In the genomic region with DNA sequence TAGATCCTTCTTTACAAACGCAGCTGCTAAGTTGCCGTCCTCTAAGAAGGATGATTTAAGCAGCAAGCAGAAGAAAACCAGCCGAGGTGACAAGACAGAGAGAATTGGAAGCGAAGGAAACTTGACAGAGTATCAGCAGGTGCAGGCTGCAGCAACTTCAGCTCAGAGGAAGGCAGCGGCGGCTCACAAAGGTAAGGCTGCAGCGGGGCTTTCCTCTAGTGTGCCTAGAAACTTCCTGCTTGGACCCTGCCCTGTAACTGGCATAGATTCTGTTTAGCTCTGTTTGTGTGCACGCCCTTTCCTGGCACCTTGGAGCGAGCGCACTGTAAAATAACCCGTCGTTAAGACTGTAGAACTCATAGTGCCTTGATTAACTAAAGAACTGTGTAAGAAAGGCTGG, we compare ENCODE assay signal across 8 mouse cellular contexts.
DNase-seq lines count a peak whose midpoint lies in the region; ATAC-seq and TF ChIP-seq lines count a peak whose summit lies in the region.

No protein-coding gene starts in this region.

- intact Hi-C loops in heart, postnatal 36 days (cut with DNase I): no loop called here

- no peaks in the 10 kb centered on the region for H3K27me3 ChIP-seq in heart, embryonic 12.5 days (replicated peaks)
- H3K27me3 ChIP-seq in forebrain, embryonic 11.5 days (ENCODE audit: control insufficient read depth, insufficient read depth, low read length): no peaks in the 10 kb centered on the region
- H3K27me3 ChIP-seq in kidney, postnatal 0 days (ENCODE audit: insufficient read depth, low read length): no peaks in the 10 kb centered on the region
- no peaks in the 10 kb centered on the region for H3K27me3 ChIP-seq in midbrain, embryonic 15.5 days (replicated peaks)

- 39% methylated on average over 12 of the region's 12 CpGs for WGBS in heart, embryonic 12.5 days
- WGBS in forebrain, embryonic 11.5 days: 17% methylated on average over 12 of the region's 12 CpGs
- 8% methylated on average over 12 of the region's 12 CpGs for WGBS in kidney, postnatal 0 days
- WGBS in midbrain, embryonic 15.5 days: 19% methylated on average over 12 of the region's 12 CpGs

- no peaks in the 10 kb centered on the region for H3K36me3 ChIP-seq in heart, embryonic 12.5 days
- no peaks in the 10 kb centered on the region for H3K36me3 ChIP-seq in forebrain, embryonic 11.5 days (ENCODE audit: control insufficient read depth, insufficient read depth, low read length)
- H3K36me3 ChIP-seq in kidney, postnatal 0 days (ENCODE audit: insufficient read depth, low read length): no peaks in the 10 kb centered on the region
- no peaks in the 10 kb centered on the region for H3K36me3 ChIP-seq in midbrain, embryonic 15.5 days (replicated peaks)

- H3K9me3 ChIP-seq in heart, embryonic 12.5 days (replicated peaks): no peaks in the 10 kb centered on the region
- H3K9me3 ChIP-seq in forebrain, embryonic 11.5 days (ENCODE audit: control insufficient read depth, low read length): no peaks in the 10 kb centered on the region
- H3K9me3 ChIP-seq in kidney, postnatal 0 days (replicated peaks; ENCODE audit: low read length): no peaks in the 10 kb centered on the region
- H3K9me3 ChIP-seq in midbrain, embryonic 15.5 days: no peaks in the 10 kb centered on the region

- H3K4me2 ChIP-seq in heart, embryonic 12.5 days: peak overlapping the region; percentile 47
- H3K4me2 ChIP-seq in forebrain, embryonic 11.5 days (ENCODE audit: low read depth, low read length, severe bottlenecking): peak overlapping the region; percentile 36
- peak overlapping the region; percentile 55 for H3K4me2 ChIP-seq in kidney, postnatal 0 days (ENCODE audit: low read length)
- peak overlapping the region; percentile 45 for H3K4me2 ChIP-seq in midbrain, embryonic 15.5 days

- ATAC-seq in heart, embryonic 12.5 days (ENCODE audit: insufficient number of reproducible peaks, low FRiP score): no peak
- no peak for ATAC-seq in forebrain, embryonic 11.5 days (replicated peaks; ENCODE audit: low FRiP score)
- ATAC-seq in kidney, postnatal 0 days (replicated peaks; ENCODE audit: low FRiP score, low read depth): 0 out of 2 replicates have a peak, but pooled peaks have one; percentile 43
- ATAC-seq in midbrain, embryonic 15.5 days (replicated peaks): no peak; the same call in 1 of the 2 replicates

- no peak for TF ChIP-seq CTCF in kidney, postnatal 0 days (IDR thresholded peaks at IDR 0.05; ENCODE audit: low read depth)

- DNase-seq in heart, postnatal 36 days: no peak
- no peak for DNase-seq in forebrain, embryonic 11.5 days (ENCODE audit: low spot score)
- peak; percentile 45 for DNase-seq in kidney, postnatal 0 days (ENCODE audit: low spot score)
- no peak for DNase-seq in urinary bladder, adult 2 months (ENCODE audit: low spot score)
- no peak for DNase-seq in adrenal gland, postnatal 14 days
- no peak for DNase-seq in gastrocnemius, adult 18-20 months (ENCODE audit: low spot score)

- H3K9ac ChIP-seq in heart, embryonic 12.5 days: no peak overlapping the region
- H3K9ac ChIP-seq in forebrain, embryonic 11.5 days (ENCODE audit: low read length): 0 out of 2 replicates have a peak overlapping the region, but pooled peaks have one; percentile 37
- H3K9ac ChIP-seq in kidney, postnatal 0 days (ENCODE audit: low read depth, low read length): 0 out of 2 replicates have a peak overlapping the region, but pooled peaks have one; percentile 37
- H3K9ac ChIP-seq in midbrain, embryonic 15.5 days: no peak overlapping the region; the same call in 1 of the 2 replicates

- H3K27ac ChIP-seq in heart, embryonic 12.5 days (ENCODE audit: poor library complexity, severe bottlenecking): no peak overlapping the region
- no peak overlapping the region for H3K27ac ChIP-seq in forebrain, embryonic 11.5 days (ENCODE audit: low read depth, low read length)
- peak overlapping the region; percentile 68 for H3K27ac ChIP-seq in kidney, postnatal 0 days
- no peak overlapping the region for H3K27ac ChIP-seq in midbrain, embryonic 15.5 days

- H3K4me3 ChIP-seq in heart, embryonic 12.5 days: no peak overlapping the region
- H3K4me3 ChIP-seq in forebrain, embryonic 11.5 days (ENCODE audit: low read depth, low read length): peak overlapping the region; percentile 14
- H3K4me3 ChIP-seq in kidney, postnatal 0 days (replicated peaks; ENCODE audit: low read depth, low read length): peak overlapping the region; percentile 25
- peak overlapping the region; percentile 25 for H3K4me3 ChIP-seq in midbrain, embryonic 15.5 days

- H3K4me1 ChIP-seq in heart, embryonic 12.5 days (replicated peaks): 0 out of 2 replicates have a peak, but pooled peaks cover 3% of the 10 kb centered on the region
- 0 out of 2 replicates have a peak, but pooled peaks cover 7% of the 10 kb centered on the region for H3K4me1 ChIP-seq in forebrain, embryonic 11.5 days (replicated peaks; ENCODE audit: control insufficient read depth, insufficient read depth, low read length)
- peaks cover 7% of the 10 kb centered on the region; the same call in 1 of the 2 replicates for H3K4me1 ChIP-seq in kidney, postnatal 0 days (replicated peaks; ENCODE audit: insufficient read depth, low read length)
- H3K4me1 ChIP-seq in midbrain, embryonic 15.5 days: peaks cover 6% of the 10 kb centered on the region; the same call in 1 of the 2 replicates

Comparison
In these comparisons a context has a peak if more than half of its experiments do, and no peak if none do; other contexts are left out.
1. H3K9ac ChIP-seq: peak in forebrain, embryonic 11.5 days (single experiment) and kidney, postnatal 0 days (single experiment); none in heart, embryonic 12.5 days (single experiment) and midbrain, embryonic 15.5 days (single experiment).
2. Peak in every context shown above with its lines, with median percentiles within 50 percentile points of each other: H3K4me2 ChIP-seq.